Mouse (Mus musculus) hindbrain, embryonic 11.5 days (tissue): ENCODE measurements around the gene Ghrl. TPM values are rescaled to one million over a fixed set of nuclear protein-coding genes. Genes with fewer than 3 reads are reported as not detected.
"Not testable (repeated sequence)": the region's sequence is repeated elsewhere in the genome, so short reads cannot be mapped to it uniquely, and the experiment has no call there.

Experiments used
- ATAC-seq: fragments of 200-750 bp; cut with Nextera tagmentation; 2 replicates; pipeline ENCODE4 v1.8.0; 2017; ENCODE audit warnings: mild to moderate bottlenecking, moderate TSS enrichment, moderate library complexity; ENCODE audit not compliant: low FRiP score
- DNase-seq: peaks from one replicate; pipeline ENCODE4 v3.0.0-alpha.2; 2015; ENCODE audit warnings: low spot score
- H3K27ac ChIP-seq: fragments of 300-500 bp; sonication (generic); 2 replicates; pipeline ENCODE4 v1.5.1; 2014; ENCODE audit warnings: mild to moderate bottlenecking, low read depth, low read length
- H3K27me3 ChIP-seq: fragments of 300-500 bp; sonication (generic); 2 replicates; pipeline ENCODE4 v1.6.1; 2014; ENCODE audit warnings: mild to moderate bottlenecking, low read length, moderate library complexity, mixed read lengths; ENCODE audit not compliant: control insufficient read depth, insufficient read depth
- H3K36me3 ChIP-seq: fragments of 300-500 bp; sonication (generic); 2 replicates; pipeline ENCODE4 v1.6.1; 2014; ENCODE audit warnings: mild to moderate bottlenecking, low read length, moderate library complexity, mixed read lengths; ENCODE audit not compliant: control insufficient read depth, insufficient read depth
- H3K4me1 ChIP-seq: fragments of 300-500 bp; sonication (generic); replicated peaks from 2 replicates; pipeline ENCODE4 v1.6.1; 2014; ENCODE audit warnings: low read length, mixed read lengths; ENCODE audit not compliant: control insufficient read depth, insufficient read depth
- H3K4me2 ChIP-seq: fragments of 300-500 bp; sonication (generic); replicated peaks from 2 replicates; pipeline ENCODE4 v1.6.1; 2014; ENCODE audit warnings: mild to moderate bottlenecking, low read depth, low read length
- H3K4me3 ChIP-seq: fragments of 300-500 bp; sonication (generic); 2 replicates; pipeline ENCODE4 v1.5.1; 2014; ENCODE audit warnings: low read depth, low read length
- H3K9ac ChIP-seq: fragments of 300-500 bp; sonication (generic); 2 replicates; pipeline ENCODE4 v1.6.1; 2014; ENCODE audit warnings: low read depth, low read length
- H3K9me3 ChIP-seq: fragments of 300-500 bp; sonication (generic); 2 replicates; pipeline ENCODE4 v1.6.1; 2016; ENCODE audit warnings: low read length; ENCODE audit not compliant: control insufficient read depth
- WGBS: fragments of 180-500 bp; shearing (Covaris S2); extraction: QIAGEN DNeasy Blood & Tissue Kit; methylation state at CpG from one replicate; pipeline ENCODE4 v1.1.7; 2014; 5-methylcytosine and 5-hydroxymethylcytosine counted together
- polyA plus RNA-seq: library from polyadenylated mRNA; unstranded; fragments of >200 nt; fragmentation: Nextera tagmentation; extraction: Ambion mirVana; gene quantifications from 2 replicates; pipeline ENCODE4 v1.2.1, GENCODE M21; 2014

Gene Ghrl
- polyA plus RNA-seq, 1 experiment from 2014 or later, result 0.51 TPM

GRCm38 (mm10) chr6:113678246-113679012, 41.3 kb downstream of the Ghrl start:
- ATAC-seq, result no peak
- no peak overlapping the region for H3K9ac ChIP-seq
- no peak for DNase-seq
- H3K9me3 ChIP-seq, result no peaks in the 10 kb centered on the region
- H3K27ac ChIP-seq, result no peak overlapping the region
- no peaks in the 10 kb centered on the region for H3K4me1 ChIP-seq
- no peaks in the 10 kb centered on the region for H3K27me3 ChIP-seq
- no peaks in the 10 kb centered on the region for H3K36me3 ChIP-seq
- 77% methylated on average over 14 of the region's 14 CpGs for whole genome bisulfite sequencing
- H3K4me2 ChIP-seq, result no peak overlapping the region
- no peak overlapping the region for H3K4me3 ChIP-seq

- no peaks in the 10 kb centered on the region for H3K27me3 ChIP-seq
- H3K4me1 ChIP-seq, result no peaks in the 10 kb centered on the region
- DNase-seq (no peak), ATAC-seq (no peak)
- WGBS, result 75% methylated on average over 14 of the region's 14 CpGs
- no peak overlapping the region for H3K4me2 ChIP-seq
- H3K9me3 ChIP-seq, result no peaks in the 10 kb centered on the region
- H3K27ac ChIP-seq, result no peak overlapping the region
- H3K4me3 ChIP-seq, result no peak overlapping the region
- H3K36me3 ChIP-seq, result no peaks in the 10 kb centered on the region
- H3K9ac ChIP-seq, result no peak overlapping the region
Observed at GRCm38 (mm10) chr6:113677070-113677734, 42.5 kb downstream of the Ghrl start.

GRCm38 (mm10) chr6:113675991-113676390, 43.7 kb downstream of the Ghrl start:
- no peak overlapping the region for H3K9ac ChIP-seq
- no peak overlapping the region for H3K4me2 ChIP-seq
- H3K4me3 ChIP-seq, result no peak overlapping the region
- no peaks in the 10 kb centered on the region for H3K27me3 ChIP-seq
- no peak overlapping the region for H3K27ac ChIP-seq
- 90% methylated on average over 9 of the region's 9 CpGs for WGBS
- DNase-seq, result no peak
- no peaks in the 10 kb centered on the region for H3K4me1 ChIP-seq
- no peak for ATAC-seq
- no peaks in the 10 kb centered on the region for H3K36me3 ChIP-seq
- H3K9me3 ChIP-seq, result no peaks in the 10 kb centered on the region

GRCm38 (mm10) chr6:113675234-113675633, 44.4 kb downstream of the Ghrl start:
- DNase-seq (no peak), ATAC-seq (no peak)
- Histone ChIP-seq H3K4me2 (no peak overlapping the region), H3K27me3 (no peaks in the 10 kb centered on the region), H3K9me3 (no peaks in the 10 kb centered on the region), H3K9ac (no peak overlapping the region), H3K36me3 (no peaks in the 10 kb centered on the region), H3K27ac (no peak overlapping the region), H3K4me3 (no peak overlapping the region), H3K4me1 (no peaks in the 10 kb centered on the region)
- WGBS, result 79% methylated on average over 4 of the region's 4 CpGs

GRCm38 (mm10) chr6:113672989-113673388, 46.7 kb downstream of the Ghrl start:
- no peak overlapping the region for H3K4me3 ChIP-seq
- no peaks in the 10 kb centered on the region for H3K4me1 ChIP-seq
- H3K27me3 ChIP-seq, result no peaks in the 10 kb centered on the region
- no peak overlapping the region for H3K4me2 ChIP-seq
- H3K27ac ChIP-seq, result no peak overlapping the region
- H3K36me3 ChIP-seq, result no peaks in the 10 kb centered on the region
- no peaks in the 10 kb centered on the region for H3K9me3 ChIP-seq
- ATAC-seq (no peak), DNase-seq (no peak)
- H3K9ac ChIP-seq, result no peak overlapping the region
- 86% methylated on average over 6 of the region's 6 CpGs for WGBS

- WGBS, result 79% methylated on average over 1 of the region's 1 CpGs
- not testable (repeated sequence) for H3K4me1 ChIP-seq, H3K27me3 ChIP-seq, H3K4me3 ChIP-seq, ATAC-seq, H3K4me2 ChIP-seq, H3K9ac ChIP-seq, H3K36me3 ChIP-seq, H3K27ac ChIP-seq, H3K9me3 ChIP-seq, DNase-seq
Observed at GRCm38 (mm10) chr6:113672029-113672428, 47.7 kb downstream of the Ghrl start.

GRCm38 (mm10) chr6:113669821-113670220, 49.9 kb downstream of the Ghrl start:
- ATAC-seq, result no peak
- Histone ChIP-seq H3K9ac (no peak overlapping the region), H3K4me2 (no peak overlapping the region), H3K27ac (no peak overlapping the region), H3K4me3 (no peak overlapping the region), H3K36me3 (no peaks in the 10 kb centered on the region), H3K4me1 (no peaks in the 10 kb centered on the region), H3K27me3 (no peaks in the 10 kb centered on the region), H3K9me3 (no peaks in the 10 kb centered on the region)
- WGBS, result 71% methylated on average over 7 of the region's 7 CpGs
- no peak for DNase-seq

GRCm38 (mm10) chr6:113668287-113669154, 51.2 kb downstream of the Ghrl start:
- H3K27ac ChIP-seq, result 0 out of 2 replicates have a peak overlapping the region, but pooled peaks have one; percentile 25
- no peaks in the 10 kb centered on the region for H3K36me3 ChIP-seq
- ATAC-seq, result no peak
- no peak overlapping the region for H3K4me2 ChIP-seq
- no peak overlapping the region for H3K4me3 ChIP-seq
- no peak overlapping the region for H3K9ac ChIP-seq
- H3K4me1 ChIP-seq, result no peaks in the 10 kb centered on the region
- WGBS, result 40% methylated on average over 15 of the region's 15 CpGs
- no peaks in the 10 kb centered on the region for H3K9me3 ChIP-seq
- peak; percentile 20 for DNase-seq
- H3K27me3 ChIP-seq, result no peaks in the 10 kb centered on the region
